Mouse (Mus musculus) liver, postnatal 0 days (tissue): ENCODE results near the gene Mpped1.

Source experiments
- CTCF ChIP-seq: sonication (generic); IDR thresholded peaks from 2 replicates; pipeline ENCODE4 v1.5.1; 2016; ENCODE audit warnings: antibody characterized with exemption, low read depth
- EP300 ChIP-seq: IDR thresholded peaks from 2 replicates; pipeline ENCODE4 v1.6.1; 2016; ENCODE audit warnings: antibody characterized with exemption, low read depth, mild to moderate bottlenecking

- TF ChIP-seq CTCF (no peak), EP300 (no peak)
Measured at GRCm38 (mm10) chr15:83842915-83843789, 63.9 kb downstream of the Mpped1 start.
